Mouse (Mus musculus) heart, postnatal 0 days (tissue): ENCODE measurements around the gene Rai14.

Experiments used
- CTCF ChIP-seq: IDR thresholded peaks from 2 replicates; pipeline ENCODE4 v1.5.1; 2016; ENCODE audit warnings: antibody characterized with exemption, control low read depth, low read depth
- EP300 ChIP-seq: IDR thresholded peaks from 2 replicates; pipeline ENCODE4 v1.6.1; 2016; ENCODE audit warnings: antibody characterized with exemption, low read depth

GRCm38 (mm10) chr15:10759440-10759839 lies 45.0 kb upstream of the Rai14 start:
- TF ChIP-seq CTCF (no peak), EP300 (no peak)
